Mouse (Mus musculus) gastrocnemius, adult 2 months (tissue): ENCODE data around the gene Ldlrad1. TPM values are rescaled to one million over a fixed set of nuclear protein-coding genes. Genes with fewer than 3 reads are reported as not detected.
A peak's percentile ranks its signal among the peaks of the same experiment; 100 is the strongest.

Source experiments
- DNase-seq: peaks from one replicate; pipeline ENCODE4 v3.0.0; 2022
- H3K27ac ChIP-seq: fragments of 200-600 bp; 2 replicates; pipeline ENCODE4 v1.8.1; 2022; ENCODE audit warnings: mild to moderate bottlenecking
- H3K4me3 ChIP-seq: fragments of 200-600 bp; 2 replicates; pipeline ENCODE4 v1.8.1; 2022; ENCODE audit warnings: mild to moderate bottlenecking, moderate library complexity
- CTCF ChIP-seq: fragments of 200-600 bp; IDR thresholded peaks from 2 replicates; pipeline ENCODE4 v1.8.1; 2022; ENCODE audit warnings: antibody characterized with exemption, mild to moderate bottlenecking, moderate library complexity
- intact Hi-C: fragments of 180-260 bp; cut with DNase I; formaldehyde crosslinking; loops from one replicate; pipeline ENCODE4 v1.15.1; 2025
- long read RNA-seq, 2 experiments: library from polyadenylated mRNA; stranded (forward); transcript quantifications; one replicate each; pipeline ENCODE4 v2.0.0; 2021
- total RNA-seq, 2 experiments: library from RNA; stranded (reverse); gene quantifications; 2 replicates each; pipeline ENCODE4 v1.2.3; 2021

Ldlrad1 gene
- not detected for total RNA-seq
- long read RNA-seq, experiment 1: 0 reads
- long read RNA-seq, experiment 2: 0 reads

- no peak for DNase-seq
- intact Hi-C loops: no loop called here
- Histone ChIP-seq H3K4me3 (no peak within 1 kb of the TSS), H3K27ac (no peak within 1 kb of the TSS)
- no peak for TF ChIP-seq CTCF
Observed at GRCm38 (mm10) chr4:107208880-107209279, at the start of gene Ldlrad1. TSS of gene Ldlrad1 (plus strand) at chr4:107209180.

GRCm38 (mm10) chr4:107160181-107160580 lies 48.8 kb upstream of the Ldlrad1 start:
- no peak for DNase-seq
- TF ChIP-seq CTCF: no peak
- Histone ChIP-seq H3K4me3 (no peak overlapping the region), H3K27ac (no peak overlapping the region)
- intact Hi-C loops: loop anchor here (5.0 to 10.0 kb wide), 3 partner anchors 93 to 408 kb away; partner anchors contain the start of genes Acot11, Cyb5rl and Mrpl37

GRCm38 (mm10) chr4:107163341-107163740 lies 45.6 kb upstream of the Ldlrad1 start:
- no peak for DNase-seq
- Histone ChIP-seq H3K27ac (no peak overlapping the region), H3K4me3 (no peak overlapping the region)
- no peak for TF ChIP-seq CTCF
- intact Hi-C loops: loop anchor here (5.0 to 10.0 kb wide), 3 partner anchors 96 to 411 kb away; partner anchors contain the start of genes Acot11, Cyb5rl and Mrpl37

GRCm38 (mm10) chr4:107163756-107164587 lies 45.0 kb upstream of the Ldlrad1 start:
- Histone ChIP-seq H3K27ac (no peak overlapping the region), H3K4me3 (no peak overlapping the region)
- TF ChIP-seq CTCF: peak; percentile 98
- DNase-seq: peak; percentile 62
- intact Hi-C loops: loop anchor here (1.0 to 10.0 kb wide), 6 partner anchors 97 to 412 kb away; partner anchors contain the start of genes Acot11, Cyb5rl and Mrpl37

- TF ChIP-seq CTCF: no peak
- Histone ChIP-seq H3K4me3 (no peak overlapping the region), H3K27ac (no peak overlapping the region)
- intact Hi-C loops: loop anchor here (5.0 to 10.0 kb wide), 2 partner anchors 362 to 539 kb away; partner anchors contain the start of gene Acot11
- DNase-seq: no peak
Observed at GRCm38 (mm10) chr4:107166700-107167099, 42.3 kb upstream of the Ldlrad1 start.

GRCm38 (mm10) chr4:107167798-107168197 lies 41.2 kb upstream of the Ldlrad1 start:
- DNase-seq: no peak
- intact Hi-C loops: loop anchor here (5.0 to 10.0 kb wide), 2 partner anchors 363 to 540 kb away; partner anchors contain the start of gene Acot11
- Histone ChIP-seq H3K4me3 (no peak overlapping the region), H3K27ac (no peak overlapping the region)
- no peak for TF ChIP-seq CTCF

GRCm38 (mm10) chr4:107177506-107177905 lies 31.5 kb upstream of the Ldlrad1 start:
- intact Hi-C loops: no loop called here
- Histone ChIP-seq H3K4me3 (peak overlapping the region; percentile 93), H3K27ac (peak overlapping the region; percentile 97)
- no peak for DNase-seq
- no peak for TF ChIP-seq CTCF

GRCm38 (mm10) chr4:107178182-107178829 lies 30.7 kb upstream of the Ldlrad1 start, which contains the start of gene Tmem59:
TSS of gene Tmem59 (plus strand) at chr4:107178399.
- peak; percentile 99 for DNase-seq
- 0 out of 2 replicates have a peak, but pooled peaks have one; percentile 1 for TF ChIP-seq CTCF

GRCm38 (mm10) chr4:107178830-107179490 lies 30.0 kb upstream of the Ldlrad1 start, which contains the start of gene Tceanc2:
TSS of gene Tceanc2 (minus strand) at chr4:107179116.
- DNase-seq: peak; percentile 65
- 0 out of 2 replicates have a peak, but pooled peaks have one; percentile 2 for TF ChIP-seq CTCF
- peak within 1 kb of the TSS; percentile 97 for H3K27ac ChIP-seq
- H3K4me3 ChIP-seq: peak within 1 kb of the TSS; percentile 93
- intact Hi-C loops: loop anchor here (1.0 kb wide), 1 partner anchor 74 kb away; the partner anchor contains the start of genes Hspb11 and Lrrc42

More at GRCm38 (mm10) chr4:107178182-107178829, 30.7 kb upstream of the Ldlrad1 start, which contains the start of gene Tmem59:
- intact Hi-C loops: loop anchor here (1.0 kb wide), 1 partner anchor 75 kb away; the partner anchor contains the start of genes Hspb11 and Lrrc42
- H3K27ac ChIP-seq: peak within 1 kb of the TSS; percentile 97
- peak within 1 kb of the TSS; percentile 93 for H3K4me3 ChIP-seq

GRCm38 (mm10) chr4:107179561-107179960 lies 29.4 kb upstream of the Ldlrad1 start:
- no peak for TF ChIP-seq CTCF
- Histone ChIP-seq H3K27ac (peak overlapping the region; percentile 97), H3K4me3 (peak overlapping the region; percentile 93)
- intact Hi-C loops: no loop called here
- DNase-seq: no peak

GRCm38 (mm10) chr4:107180746-107181145 lies 28.2 kb upstream of the Ldlrad1 start:
- Histone ChIP-seq H3K4me3 (no peak overlapping the region), H3K27ac (no peak overlapping the region)
- intact Hi-C loops: loop anchor here (5.0 kb wide), 1 partner anchor 132 kb away; the partner anchor contains the start of gene Yipf1
- TF ChIP-seq CTCF: no peak
- DNase-seq: no peak
